Mouse (Mus musculus) spleen, adult 12 weeks (tissue): ENCODE measurements at regions not wholly inside any gene's neighbourhood (a gene's known extent, or its start where the extent isn't known, plus 50 kb on each side); places are given as distances from the start of the nearest gene placed in this dataset.

Experiments used
- DNase-seq: peaks from one replicate; pipeline ENCODE4 v3.0.0; 2022; ENCODE audit warnings: low spot score

GRCm38 (mm10) chr11:63573271-63573670 is 348.8 kb downstream of the Hs3st3b1 start:
- DNase-seq, result no peak

- DNase-seq, result no peak
Measured at GRCm38 (mm10) chr11:63583321-63583720, 338.8 kb downstream of the Hs3st3b1 start.

GRCm38 (mm10) chr11:63585216-63585869 is 336.7 kb downstream of the Hs3st3b1 start:
- DNase-seq, result no peak

GRCm38 (mm10) chr11:63620220-63620619 is 301.9 kb downstream of the Hs3st3b1 start:
- no peak for DNase-seq

- DNase-seq, result no peak
Measured at GRCm38 (mm10) chr11:63630336-63630735, 291.8 kb downstream of the Hs3st3b1 start.

GRCm38 (mm10) chr11:63657057-63657456 is 265.0 kb downstream of the Hs3st3b1 start:
- no peak for DNase-seq

- no peak for DNase-seq
Measured at GRCm38 (mm10) chr11:63665268-63665934, 256.7 kb downstream of the Hs3st3b1 start.

- no peak for DNase-seq
Measured at GRCm38 (mm10) chr11:63670477-63670876, 251.6 kb downstream of the Hs3st3b1 start.

GRCm38 (mm10) chr11:63671816-63672215 is 250.3 kb downstream of the Hs3st3b1 start:
- no peak for DNase-seq

GRCm38 (mm10) chr11:63677921-63678320 is 244.2 kb downstream of the Hs3st3b1 start:
- no peak for DNase-seq

GRCm38 (mm10) chr11:63678382-63678905 is 243.6 kb downstream of the Hs3st3b1 start:
- DNase-seq, result no peak

GRCm38 (mm10) chr11:63679491-63679890 is 242.6 kb downstream of the Hs3st3b1 start:
- no peak for DNase-seq

GRCm38 (mm10) chr11:63684228-63684980 is 237.7 kb downstream of the Hs3st3b1 start:
- DNase-seq, result no peak

- DNase-seq, result no peak
Measured at GRCm38 (mm10) chr11:63691041-63691440, 231.0 kb downstream of the Hs3st3b1 start.

- DNase-seq, result no peak
Measured at GRCm38 (mm10) chr11:63704995-63705580, 217.0 kb downstream of the Hs3st3b1 start.

GRCm38 (mm10) chr11:63706057-63706456 is 216.0 kb downstream of the Hs3st3b1 start:
- DNase-seq, result no peak

GRCm38 (mm10) chr11:63707093-63707492 is 215.0 kb downstream of the Hs3st3b1 start:
- no peak for DNase-seq

- no peak for DNase-seq
Measured at GRCm38 (mm10) chr11:63708412-63708811, 213.7 kb downstream of the Hs3st3b1 start.

GRCm38 (mm10) chr11:63712053-63712864 is 209.8 kb downstream of the Hs3st3b1 start:
- DNase-seq, result no peak

GRCm38 (mm10) chr11:63722261-63722660 is 199.8 kb downstream of the Hs3st3b1 start:
- no peak for DNase-seq

- DNase-seq, result no peak
Measured at GRCm38 (mm10) chr11:63730880-63731279, 191.2 kb downstream of the Hs3st3b1 start.
